Mouse (Mus musculus) mesoderm, embryonic 11.5 days (tissue): ENCODE results near the gene Naa38.

Source experiments
- DNase-seq: peaks from one replicate; pipeline ENCODE4 v3.0.0-alpha.2; 2012; ENCODE audit warnings: low read depth, low spot score

The Naa38 gene

GRCm38 (mm10) chr11:69431829-69432639 is 36.7 kb downstream of the Naa38 start:
- peak; percentile 81 for DNase-seq

DNA sequence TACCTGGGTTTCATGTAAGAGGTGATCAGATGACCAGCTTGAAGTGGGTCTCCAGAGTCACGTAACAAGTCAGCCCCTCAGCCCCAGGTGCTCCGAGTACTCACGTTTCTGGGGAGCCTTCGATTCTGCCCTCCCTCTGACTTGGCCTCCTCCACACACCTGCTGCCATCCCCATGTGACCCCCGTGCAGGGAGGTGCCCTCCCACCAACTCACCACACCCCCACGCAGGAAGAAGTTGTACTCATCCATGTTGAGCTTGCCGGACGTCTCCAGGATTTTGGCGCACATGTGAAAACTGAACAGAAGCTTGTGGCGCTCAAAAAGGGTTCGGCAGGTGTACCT is 37.3 kb downstream of the Naa38 start:
- DNase-seq: no peak

- DNase-seq: no peak
These were observed 37.9 kb downstream of the Naa38 start for GRCm38 (mm10) chr11:69433189-69433588.

- no peak for DNase-seq
These were observed 42.0 kb downstream of the Naa38 start for GRCm38 (mm10) chr11:69437291-69437690.

GRCm38 (mm10) chr11:69443328-69443727 is 48.0 kb downstream of the Naa38 start:
- DNase-seq: no peak
